Mouse (Mus musculus) neural tube, embryonic 13.5 days (tissue): ENCODE measurements around the gene Itpkc. TPM values are rescaled to one million over a fixed set of nuclear protein-coding genes. Genes with fewer than 3 reads are reported as not detected.

Source experiments
- ATAC-seq: fragments of 200-750 bp; cut with Nextera tagmentation; 2 replicates; pipeline ENCODE4 v1.8.0; 2017; ENCODE audit warnings: low read depth, mild to moderate bottlenecking, moderate TSS enrichment, moderate library complexity
- H3K27ac ChIP-seq: fragments of 300-500 bp; sonication (generic); replicated peaks from 2 replicates; pipeline ENCODE4 v1.5.1; 2015; ENCODE audit warnings: moderate library complexity, mild to moderate bottlenecking, inconsistent platforms
- H3K27me3 ChIP-seq: fragments of 300-500 bp; sonication (generic); 2 replicates; pipeline ENCODE4 v1.6.1; 2015; ENCODE audit warnings: mild to moderate bottlenecking, inconsistent platforms
- H3K36me3 ChIP-seq: fragments of 300-500 bp; sonication (generic); 2 replicates; pipeline ENCODE4 v1.6.1; 2015; ENCODE audit warnings: mild to moderate bottlenecking, inconsistent platforms
- H3K4me1 ChIP-seq: fragments of 300-500 bp; sonication (generic); replicated peaks from 2 replicates; pipeline ENCODE4 v1.6.1; 2015; ENCODE audit warnings: inconsistent platforms
- H3K4me2 ChIP-seq: fragments of 300-500 bp; sonication (generic); 2 replicates; pipeline ENCODE4 v1.6.1; 2015; ENCODE audit warnings: inconsistent platforms, mild to moderate bottlenecking, moderate library complexity
- H3K4me3 ChIP-seq: fragments of 300-500 bp; sonication (generic); 2 replicates; pipeline ENCODE4 v1.5.1; 2015; ENCODE audit warnings: mild to moderate bottlenecking, inconsistent platforms
- H3K9ac ChIP-seq: fragments of 300-500 bp; sonication (generic); 2 replicates; pipeline ENCODE4 v1.6.1; 2015; ENCODE audit warnings: moderate library complexity, mild to moderate bottlenecking, inconsistent platforms
- H3K9me3 ChIP-seq: fragments of 300-500 bp; sonication (generic); 2 replicates; pipeline ENCODE4 v1.6.1; 2016; ENCODE audit warnings: inconsistent platforms
- WGBS: fragments of 180-500 bp; shearing (Covaris S2); methylation state at CpG from one replicate; pipeline ENCODE4 v1.1.7; 2015; 5-methylcytosine and 5-hydroxymethylcytosine counted together
- polyA plus RNA-seq: library from polyadenylated mRNA; unstranded; fragments of >200 nt; fragmentation: Nextera tagmentation; extraction: Ambion mirVana; gene quantifications from 2 replicates; pipeline ENCODE4 v1.2.1, GENCODE M21; 2015

The Itpkc gene
- polyA plus RNA-seq, 1 experiment from 2014 or later = 7.5 TPM

GRCm38 (mm10) chr7:27166614-27167474 is 61.6 kb downstream of the Itpkc start, which contains the start of gene Egln2:
Egln2 (minus strand) TSS chr7:27166802.
- H3K4me2 ChIP-seq = peak within 1 kb of the TSS; percentile 75
- peak within 1 kb of the TSS; percentile 91 for H3K9ac ChIP-seq
- H3K4me1 ChIP-seq = peaks cover 49% of the 10 kb centered on the region
- peak within 1 kb of the TSS; percentile 98 for H3K27ac ChIP-seq
- H3K27me3 ChIP-seq = no peaks in the 10 kb centered on the region
- peak; percentile 82 for ATAC-seq
- H3K4me3 ChIP-seq = peak within 1 kb of the TSS; percentile 73
- WGBS = 2% methylated on average over 60 of the region's 61 CpGs
- peaks cover 48% of the 10 kb centered on the region for H3K36me3 ChIP-seq
- no peaks in the 10 kb centered on the region for H3K9me3 ChIP-seq

DNA sequence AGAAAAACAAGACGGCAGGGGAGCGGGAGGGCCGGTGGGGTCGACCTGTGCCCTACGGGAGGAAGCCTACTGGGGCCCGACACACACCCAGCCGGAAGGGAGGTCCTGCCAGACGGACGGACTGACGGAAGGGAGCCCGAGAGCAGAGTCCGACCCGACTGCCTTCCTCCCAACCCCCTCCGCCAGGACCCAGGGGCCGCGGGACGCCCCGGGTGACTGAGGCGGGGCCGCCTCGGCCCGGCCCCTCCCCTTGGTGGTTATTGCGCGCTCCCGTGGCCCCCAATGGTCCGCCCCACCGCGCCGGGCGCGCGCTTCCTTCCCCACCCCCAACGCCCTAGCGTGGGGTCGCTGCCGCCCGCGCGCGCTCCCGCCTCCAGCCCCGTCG is 62.2 kb downstream of the Itpkc start:
- peak; percentile 51 for ATAC-seq
- under 1% methylated on average over 36 of the region's 43 CpGs for WGBS
- H3K36me3 ChIP-seq = peaks cover 47% of the 10 kb centered on the region
- H3K9ac ChIP-seq = peak overlapping the region; percentile 91
- H3K27me3 ChIP-seq = no peaks in the 10 kb centered on the region
- peak overlapping the region; percentile 75 for H3K4me2 ChIP-seq
- peaks cover 55% of the 10 kb centered on the region for H3K4me1 ChIP-seq
- H3K27ac ChIP-seq = peak overlapping the region; percentile 98
- H3K9me3 ChIP-seq = no peaks in the 10 kb centered on the region
- peak overlapping the region; percentile 73 for H3K4me3 ChIP-seq

- Histone ChIP-seq H3K4me2 (peak overlapping the region; percentile 75), H3K27ac (peak overlapping the region; percentile 98), H3K27me3 (no peaks in the 10 kb centered on the region), H3K36me3 (peaks cover 45% of the 10 kb centered on the region), H3K4me1 (peaks cover 61% of the 10 kb centered on the region), H3K4me3 (peak overlapping the region; percentile 73), H3K9me3 (no peaks in the 10 kb centered on the region), H3K9ac (peak overlapping the region; percentile 91)
- no peak; the same call in 1 of the 2 replicates for ATAC-seq
- 4% methylated on average over 8 of the region's 8 CpGs for WGBS
Measured at GRCm38 (mm10) chr7:27165696-27166095, 62.8 kb downstream of the Itpkc start.

GRCm38 (mm10) chr7:27165007-27165655 is 63.3 kb downstream of the Itpkc start:
- Histone ChIP-seq H3K9me3 (no peaks in the 10 kb centered on the region), H3K9ac (peak overlapping the region; percentile 91), H3K4me2 (peak overlapping the region; percentile 75), H3K27ac (peak overlapping the region; percentile 98; the same call in 1 of the 2 replicates), H3K36me3 (peaks cover 42% of the 10 kb centered on the region), H3K4me3 (peak overlapping the region; percentile 73), H3K27me3 (no peaks in the 10 kb centered on the region), H3K4me1 (peaks cover 66% of the 10 kb centered on the region)
- ATAC-seq = 0 out of 2 replicates have a peak, but pooled peaks have one; percentile 4
- 73% methylated on average over 23 of the region's 23 CpGs for WGBS

GRCm38 (mm10) chr7:27164112-27164947 is 64.1 kb downstream of the Itpkc start:
- peak overlapping the region; percentile 73 for H3K4me3 ChIP-seq
- WGBS = 81% methylated on average over 33 of the region's 33 CpGs
- peaks cover 43% of the 10 kb centered on the region for H3K36me3 ChIP-seq
- peak overlapping the region; percentile 91 for H3K9ac ChIP-seq
- H3K27ac ChIP-seq = no peak overlapping the region
- peaks cover 73% of the 10 kb centered on the region for H3K4me1 ChIP-seq
- peak overlapping the region; percentile 75 for H3K4me2 ChIP-seq
- H3K9me3 ChIP-seq = no peaks in the 10 kb centered on the region
- no peak for ATAC-seq
- no peaks in the 10 kb centered on the region for H3K27me3 ChIP-seq

DNA sequence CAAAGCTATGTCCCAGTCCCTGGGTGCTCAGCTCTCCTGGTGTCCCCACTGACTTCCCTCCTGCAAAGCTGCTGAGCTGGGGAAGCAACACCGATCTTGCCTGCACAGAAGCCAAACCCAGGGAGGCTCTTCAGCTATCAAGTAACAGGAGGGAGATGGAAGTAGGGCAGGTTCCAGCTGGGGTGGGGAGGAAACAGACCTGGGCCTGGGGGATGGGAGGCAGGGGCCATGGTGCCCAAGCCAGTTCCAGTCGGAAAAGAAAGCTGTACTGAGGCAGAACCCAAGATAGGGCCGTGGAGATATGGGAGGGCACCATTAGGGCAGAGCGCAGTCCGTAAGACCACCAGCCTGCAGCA is 65.0 kb downstream of the Itpkc start:
- WGBS = 81% methylated on average over 5 of the region's 5 CpGs
- peak overlapping the region; percentile 23 for H3K4me3 ChIP-seq

GRCm38 (mm10) chr7:27162780-27163449 is 65.5 kb downstream of the Itpkc start:
- no peaks in the 10 kb centered on the region for H3K9me3 ChIP-seq
- peak overlapping the region; percentile 75 for H3K4me2 ChIP-seq
- H3K4me3 ChIP-seq = peak overlapping the region; percentile 23
- H3K4me1 ChIP-seq = peaks cover 72% of the 10 kb centered on the region
- no peak overlapping the region for H3K27ac ChIP-seq
- H3K27me3 ChIP-seq = no peaks in the 10 kb centered on the region
- no peak for ATAC-seq
- H3K9ac ChIP-seq = peak overlapping the region; percentile 91
- 84% methylated on average over 5 of the region's 5 CpGs for WGBS
- peaks cover 52% of the 10 kb centered on the region for H3K36me3 ChIP-seq

More for the DNA sequence above, 65.0 kb downstream of the Itpkc start:
- Histone ChIP-seq H3K36me3 (peaks cover 47% of the 10 kb centered on the region), H3K9ac (peak overlapping the region; percentile 91), H3K27ac (no peak overlapping the region), H3K4me2 (peak overlapping the region; percentile 75), H3K27me3 (no peaks in the 10 kb centered on the region), H3K9me3 (no peaks in the 10 kb centered on the region), H3K4me1 (peaks cover 73% of the 10 kb centered on the region)
- ATAC-seq = no peak

DNA sequence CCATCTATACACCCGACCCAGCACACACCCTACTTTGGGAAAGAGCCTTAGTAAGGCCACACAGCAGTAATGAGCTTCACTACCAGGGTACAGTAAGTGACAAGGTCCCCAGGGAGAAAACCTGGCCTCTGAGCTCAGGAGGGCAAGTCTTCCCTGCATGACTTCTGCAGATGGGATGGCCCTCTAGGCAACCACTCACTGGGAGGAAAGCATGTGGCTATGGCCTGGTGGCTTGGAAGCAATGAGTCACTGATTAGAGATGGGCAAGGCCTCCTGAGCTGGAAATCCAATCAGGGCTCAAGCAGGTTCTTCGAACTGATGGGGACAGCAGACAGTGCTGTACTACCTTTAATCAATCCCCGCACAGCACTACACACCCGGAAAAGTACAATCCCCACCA is 66.7 kb downstream of the Itpkc start:
- Histone ChIP-seq H3K4me2 (0 out of 2 replicates have a peak overlapping the region, but pooled peaks have one; percentile 13), H3K36me3 (peaks cover 60% of the 10 kb centered on the region), H3K9ac (peak overlapping the region; percentile 50), H3K4me3 (no peak overlapping the region), H3K27me3 (no peaks in the 10 kb centered on the region), H3K9me3 (no peaks in the 10 kb centered on the region), H3K4me1 (peaks cover 62% of the 10 kb centered on the region), H3K27ac (no peak overlapping the region)
- ATAC-seq = no peak
- WGBS = 87% methylated on average over 4 of the region's 4 CpGs

DNA sequence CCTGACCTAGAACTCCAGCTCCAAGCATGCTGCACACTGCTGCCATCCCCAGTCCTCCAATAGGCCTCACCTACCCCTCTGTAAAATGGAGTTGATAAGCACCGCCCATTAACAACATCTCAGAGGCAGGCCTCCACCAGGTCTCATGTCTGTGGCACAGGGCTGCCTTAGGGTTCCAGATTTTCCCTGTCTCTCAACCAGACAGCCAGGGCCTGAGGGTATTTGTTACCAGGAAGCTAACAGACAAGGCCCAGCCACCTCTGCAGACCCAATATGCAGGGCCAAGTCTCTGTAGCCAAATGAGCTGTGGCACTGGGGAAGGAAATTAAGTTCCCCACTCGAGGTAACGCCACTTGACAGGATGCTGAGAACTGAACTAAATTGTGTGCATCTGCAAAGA is 67.5 kb downstream of the Itpkc start:
- peak overlapping the region; percentile 50; the same call in 1 of the 2 replicates for H3K9ac ChIP-seq
- no peak overlapping the region for H3K4me2 ChIP-seq
- H3K27me3 ChIP-seq = no peaks in the 10 kb centered on the region

DNA sequence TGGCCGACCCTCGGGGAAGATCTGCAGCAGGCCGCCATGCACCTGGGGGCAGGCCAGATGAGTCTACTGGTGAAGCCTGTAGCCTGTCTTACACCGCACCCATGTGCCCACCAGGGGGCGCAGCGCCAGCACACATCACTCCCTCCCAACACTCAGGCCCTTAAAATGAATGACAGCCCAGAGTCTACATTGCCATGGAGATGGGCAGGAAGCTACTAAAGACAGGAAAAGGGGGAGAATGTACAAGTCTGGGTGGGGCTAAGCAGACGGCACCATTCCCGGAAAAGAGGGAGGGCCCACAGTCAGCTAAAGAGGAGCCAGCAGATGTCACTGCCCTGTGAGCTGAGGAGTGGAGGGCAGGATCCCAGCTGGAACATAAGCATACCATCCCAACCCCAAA is 68.6 kb downstream of the Itpkc start:
- WGBS = 18% methylated on average over 8 of the region's 8 CpGs
- H3K4me1 ChIP-seq = peaks cover 54% of the 10 kb centered on the region
- H3K4me3 ChIP-seq = no peak overlapping the region
- ATAC-seq = peak; percentile 86
- no peak overlapping the region for H3K9ac ChIP-seq
- H3K27me3 ChIP-seq = no peaks in the 10 kb centered on the region
- H3K36me3 ChIP-seq = peaks cover 57% of the 10 kb centered on the region
- no peaks in the 10 kb centered on the region for H3K9me3 ChIP-seq
- H3K27ac ChIP-seq = 0 out of 2 replicates have a peak overlapping the region, but pooled peaks have one; percentile 30
- no peak overlapping the region for H3K4me2 ChIP-seq

More for the DNA sequence above, 67.5 kb downstream of the Itpkc start:
- no peak for ATAC-seq
- Histone ChIP-seq H3K4me3 (no peak overlapping the region), H3K9me3 (no peaks in the 10 kb centered on the region), H3K36me3 (peaks cover 60% of the 10 kb centered on the region), H3K4me1 (peaks cover 62% of the 10 kb centered on the region), H3K27ac (no peak overlapping the region)
- WGBS = 90% methylated on average over 3 of the region's 3 CpGs

DNA sequence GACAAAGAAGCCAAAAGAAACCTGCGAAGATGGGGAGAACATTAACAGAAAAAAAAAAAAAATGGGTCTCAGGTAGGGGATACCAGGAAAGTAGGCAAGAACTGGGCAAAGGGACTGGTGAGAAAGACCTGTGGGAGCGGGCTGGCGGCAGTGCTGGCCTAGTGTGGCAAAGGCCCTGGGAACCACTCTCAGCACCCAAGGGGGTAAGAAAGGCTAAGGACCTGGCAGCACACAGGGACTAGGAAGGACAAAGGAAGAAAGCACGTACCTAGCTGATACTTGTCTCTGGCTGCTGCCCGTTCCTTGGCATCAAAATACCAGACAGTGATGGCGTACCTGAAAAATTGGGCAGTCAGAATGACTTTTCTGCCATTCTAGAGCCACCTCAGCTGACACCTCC is 69.2 kb downstream of the Itpkc start:
- peaks cover 48% of the 10 kb centered on the region for H3K4me1 ChIP-seq
- no peak overlapping the region for H3K4me3 ChIP-seq
- H3K9me3 ChIP-seq = no peaks in the 10 kb centered on the region
- H3K36me3 ChIP-seq = peaks cover 51% of the 10 kb centered on the region
- no peak for ATAC-seq
- 92% methylated on average over 6 of the region's 6 CpGs for WGBS
- H3K9ac ChIP-seq = no peak overlapping the region
- H3K27ac ChIP-seq = no peak overlapping the region
- no peaks in the 10 kb centered on the region for H3K27me3 ChIP-seq
- no peak overlapping the region for H3K4me2 ChIP-seq
